Mouse (Mus musculus) liver, embryonic 16.5 days (tissue): ENCODE results near the gene Gse1. TPM values are rescaled to one million over a fixed set of nuclear protein-coding genes. Genes with fewer than 3 reads are reported as not detected.
A peak's percentile ranks its signal among the peaks of the same experiment; 100 is the strongest.

Experiments
- ATAC-seq: fragments of 200-750 bp; cut with Nextera tagmentation; 2 replicates; pipeline ENCODE4 v1.8.0; 2017; ENCODE audit warnings: low read depth, mild to moderate bottlenecking, moderate number of reproducible peaks, moderate library complexity
- H3K27ac ChIP-seq: fragments of 300-500 bp; sonication (generic); 2 replicates; pipeline ENCODE4 v1.5.1; 2014; ENCODE audit warnings: mild to moderate bottlenecking, low read length
- H3K27me3 ChIP-seq: fragments of 300-500 bp; sonication (generic); 2 replicates; pipeline ENCODE4 v1.6.1; 2014; ENCODE audit warnings: low read depth, low read length, mixed read lengths; ENCODE audit not compliant: control insufficient read depth, insufficient read depth
- H3K36me3 ChIP-seq: fragments of 300-500 bp; sonication (generic); 2 replicates; pipeline ENCODE4 v1.6.1; 2014; ENCODE audit warnings: mild to moderate bottlenecking; ENCODE audit not compliant: control insufficient read depth, insufficient read depth
- H3K4me1 ChIP-seq: fragments of 300-500 bp; sonication (generic); 2 replicates; pipeline ENCODE4 v1.6.1; 2014; ENCODE audit warnings: low read depth, low read length, mixed read lengths; ENCODE audit not compliant: control insufficient read depth
- H3K4me2 ChIP-seq: fragments of 300-500 bp; sonication (generic); 2 replicates; pipeline ENCODE4 v1.6.1; 2014; ENCODE audit warnings: low read depth, low read length, mixed read lengths
- H3K4me3 ChIP-seq: fragments of 300-500 bp; sonication (generic); 2 replicates; pipeline ENCODE4 v1.5.1; 2014; ENCODE audit warnings: low read depth, mild to moderate bottlenecking, low read length
- H3K9ac ChIP-seq: fragments of 300-500 bp; sonication (generic); 2 replicates; pipeline ENCODE4 v1.6.1; 2014; ENCODE audit warnings: low read depth, low read length
- H3K9me3 ChIP-seq: fragments of 300-500 bp; sonication (generic); replicated peaks from 2 replicates; pipeline ENCODE4 v1.6.1; 2016; ENCODE audit warnings: low read length; ENCODE audit not compliant: control insufficient read depth
- WGBS: fragments of 180-500 bp; shearing (Covaris S2); extraction: QIAGEN DNeasy Blood & Tissue Kit; methylation state at CpG from one replicate; pipeline ENCODE4 v1.1.7; 2014; ENCODE audit not compliant: insufficient replicate concordance; 5-methylcytosine and 5-hydroxymethylcytosine counted together
- polyA plus RNA-seq: library from polyadenylated mRNA; unstranded; fragments of >200 nt; fragmentation: Nextera tagmentation; extraction: Ambion mirVana; gene quantifications from 2 replicates; pipeline ENCODE4 v1.2.1, GENCODE M21; 2015

Gse1 gene
- polyA plus RNA-seq, 1 experiment from 2014 or later = 9.5 TPM

GRCm38 (mm10) chr8:120607460-120607859 is 379.2 kb downstream of the Gse1 start:
- no peaks in the 10 kb centered on the region for H3K27me3 ChIP-seq
- H3K9ac ChIP-seq = no peak overlapping the region
- H3K9me3 ChIP-seq = no peaks in the 10 kb centered on the region
- no peak; the same call in 1 of the 2 replicates for ATAC-seq
- H3K4me2 ChIP-seq = 0 out of 2 replicates have a peak overlapping the region, but pooled peaks have one; percentile 28
- no peak overlapping the region for H3K4me3 ChIP-seq
- WGBS = 66% methylated on average over 9 of the region's 9 CpGs
- H3K4me1 ChIP-seq = no peaks in the 10 kb centered on the region; the same call in 1 of the 2 replicates
- H3K36me3 ChIP-seq = no peaks in the 10 kb centered on the region
- no peak overlapping the region for H3K27ac ChIP-seq

GRCm38 (mm10) chr8:120607885-120608284 is 379.6 kb downstream of the Gse1 start:
- no peak for ATAC-seq
- 9% methylated on average over 7 of the region's 7 CpGs for WGBS
- Histone ChIP-seq H3K4me3 (no peak overlapping the region), H3K9ac (no peak overlapping the region), H3K9me3 (no peaks in the 10 kb centered on the region), H3K27me3 (no peaks in the 10 kb centered on the region), H3K4me1 (no peaks in the 10 kb centered on the region; the same call in 1 of the 2 replicates), H3K36me3 (no peaks in the 10 kb centered on the region), H3K27ac (no peak overlapping the region), H3K4me2 (0 out of 2 replicates have a peak overlapping the region, but pooled peaks have one; percentile 28)

GRCm38 (mm10) chr8:120610824-120611223 is 382.6 kb downstream of the Gse1 start:
- no peaks in the 10 kb centered on the region for H3K9me3 ChIP-seq
- no peaks in the 10 kb centered on the region; the same call in 1 of the 2 replicates for H3K4me1 ChIP-seq
- no peak for ATAC-seq
- H3K36me3 ChIP-seq = no peaks in the 10 kb centered on the region
- 67% methylated on average over 6 of the region's 6 CpGs for WGBS
- H3K4me2 ChIP-seq = no peak overlapping the region
- no peaks in the 10 kb centered on the region for H3K27me3 ChIP-seq
- no peak overlapping the region for H3K27ac ChIP-seq
- no peak overlapping the region for H3K9ac ChIP-seq
- H3K4me3 ChIP-seq = no peak overlapping the region

GRCm38 (mm10) chr8:120614491-120614890 is 386.2 kb downstream of the Gse1 start:
- H3K4me2 ChIP-seq = no peak overlapping the region
- no peaks in the 10 kb centered on the region for H3K9me3 ChIP-seq
- 73% methylated on average over 3 of the region's 3 CpGs for WGBS
- H3K27me3 ChIP-seq = no peaks in the 10 kb centered on the region
- H3K36me3 ChIP-seq = no peaks in the 10 kb centered on the region
- no peak overlapping the region for H3K4me3 ChIP-seq
- no peak overlapping the region for H3K9ac ChIP-seq
- no peak overlapping the region for H3K27ac ChIP-seq
- H3K4me1 ChIP-seq = peaks cover 7% of the 10 kb centered on the region
- ATAC-seq = no peak

- Histone ChIP-seq H3K4me1 (peaks cover 14% of the 10 kb centered on the region), H3K4me2 (no peak overlapping the region), H3K36me3 (no peaks in the 10 kb centered on the region), H3K27ac (no peak overlapping the region), H3K9me3 (no peaks in the 10 kb centered on the region), H3K9ac (no peak overlapping the region), H3K27me3 (no peaks in the 10 kb centered on the region), H3K4me3 (no peak overlapping the region)
- 50% methylated on average over 7 of the region's 8 CpGs for WGBS
- ATAC-seq = no peak
Observed at GRCm38 (mm10) chr8:120616663-120617626, 388.7 kb downstream of the Gse1 start.

GRCm38 (mm10) chr8:120618110-120618509 is 389.9 kb downstream of the Gse1 start:
- Histone ChIP-seq H3K27ac (no peak overlapping the region), H3K9ac (no peak overlapping the region), H3K9me3 (no peaks in the 10 kb centered on the region), H3K4me2 (no peak overlapping the region), H3K36me3 (no peaks in the 10 kb centered on the region), H3K27me3 (no peaks in the 10 kb centered on the region), H3K4me1 (peaks cover 16% of the 10 kb centered on the region), H3K4me3 (no peak overlapping the region)
- no peak for ATAC-seq
- under 1% methylated on average over 6 of the region's 6 CpGs for WGBS

GRCm38 (mm10) chr8:120619235-120620180 is 391.3 kb downstream of the Gse1 start:
- ATAC-seq = peak; percentile 27
- Histone ChIP-seq H3K9ac (no peak overlapping the region), H3K27me3 (no peaks in the 10 kb centered on the region), H3K9me3 (no peaks in the 10 kb centered on the region), H3K4me3 (no peak overlapping the region), H3K4me1 (peaks cover 16% of the 10 kb centered on the region), H3K4me2 (no peak overlapping the region), H3K27ac (peak overlapping the region; percentile 65), H3K36me3 (no peaks in the 10 kb centered on the region)
- 57% methylated on average over 11 of the region's 11 CpGs for WGBS

- H3K9ac ChIP-seq = no peak overlapping the region
- H3K4me3 ChIP-seq = no peak overlapping the region
- WGBS = 62% methylated on average over 7 of the region's 7 CpGs
- H3K36me3 ChIP-seq = no peaks in the 10 kb centered on the region
- H3K27ac ChIP-seq = no peak overlapping the region
- H3K4me2 ChIP-seq = no peak overlapping the region
- no peaks in the 10 kb centered on the region for H3K27me3 ChIP-seq
- ATAC-seq = 0 out of 2 replicates have a peak, but pooled peaks have one; percentile 14
- peaks cover 16% of the 10 kb centered on the region for H3K4me1 ChIP-seq
- no peaks in the 10 kb centered on the region for H3K9me3 ChIP-seq
Observed at GRCm38 (mm10) chr8:120620441-120620840, 392.2 kb downstream of the Gse1 start.
